Mouse (Mus musculus) midbrain, embryonic 12.5 days (tissue): Measurements from ENCODE around the gene Ebf4. TPM values are rescaled to one million over a fixed set of nuclear protein-coding genes. Genes with fewer than 3 reads are reported as not detected.

ENCODE experiments used
- ATAC-seq: fragments of 200-750 bp; cut with Nextera tagmentation; 2 replicates; pipeline ENCODE4 v1.8.0; 2017; ENCODE audit warnings: low read depth, moderate TSS enrichment, moderate library complexity; ENCODE audit not compliant: low FRiP score
- H3K27ac ChIP-seq: fragments of 300-500 bp; sonication (generic); replicated peaks from 2 replicates; pipeline ENCODE4 v1.5.1; 2016; ENCODE audit warnings: mild to moderate bottlenecking
- H3K27me3 ChIP-seq: fragments of 300-500 bp; sonication (generic); 2 replicates; pipeline ENCODE4 v1.6.1; 2016; ENCODE audit warnings: mild to moderate bottlenecking
- H3K36me3 ChIP-seq: fragments of 300-500 bp; sonication (generic); 2 replicates; pipeline ENCODE4 v1.6.1; 2016
- H3K4me1 ChIP-seq: fragments of 300-500 bp; sonication (generic); 2 replicates; pipeline ENCODE4 v1.6.1; 2016
- H3K4me2 ChIP-seq: fragments of 300-500 bp; sonication (generic); replicated peaks from 2 replicates; pipeline ENCODE4 v1.6.1; 2016; ENCODE audit warnings: mild to moderate bottlenecking, moderate library complexity
- H3K4me3 ChIP-seq: fragments of 300-500 bp; sonication (generic); 2 replicates; pipeline ENCODE4 v1.5.1; 2016; ENCODE audit warnings: mild to moderate bottlenecking
- H3K9ac ChIP-seq: fragments of 300-500 bp; sonication (generic); replicated peaks from 2 replicates; pipeline ENCODE4 v1.6.1; 2016; ENCODE audit warnings: mild to moderate bottlenecking, moderate library complexity
- H3K9me3 ChIP-seq: fragments of 300-500 bp; sonication (generic); 2 replicates; pipeline ENCODE4 v1.6.1; 2016; ENCODE audit warnings: mild to moderate bottlenecking
- WGBS: fragments of 180-500 bp; shearing (Covaris S2); methylation state at CpG from one replicate; pipeline ENCODE4 v1.1.7; 2016; 5-methylcytosine and 5-hydroxymethylcytosine counted together
- polyA plus RNA-seq: library from polyadenylated mRNA; unstranded; fragments of >200 nt; fragmentation: Nextera tagmentation; extraction: Ambion mirVana; gene quantifications from 2 replicates; pipeline ENCODE4 v1.2.1, GENCODE M21; 2016

Gene Ebf4
- 2.1 and 2.7 TPM in 2 replicates for polyA plus RNA-seq

DNA sequence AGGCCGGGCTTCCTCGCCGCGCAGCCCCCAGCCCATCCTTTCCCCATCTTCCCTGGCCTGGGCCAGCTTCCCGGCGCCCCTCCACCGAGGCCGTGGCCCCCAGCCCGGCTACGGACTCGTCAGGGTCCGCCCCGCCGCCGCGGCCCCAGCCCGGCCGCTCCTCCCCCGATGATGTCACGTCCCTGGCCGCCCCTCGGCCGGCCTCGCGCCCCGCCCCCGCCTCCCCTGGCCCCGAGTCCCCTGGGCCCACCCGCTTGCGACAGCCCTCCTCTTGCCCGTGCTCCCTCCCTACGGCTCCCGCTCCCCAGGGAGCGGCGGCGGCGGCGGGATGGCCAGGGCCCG is at the start of gene Ebf4:
Gene Ebf4 (plus strand): TSS at position 234 of the 342 bp plus-strand sequence.
- peak within 1 kb of the TSS; percentile 67 for H3K4me2 ChIP-seq
- H3K9ac ChIP-seq = peak within 1 kb of the TSS; percentile 91
- H3K9me3 ChIP-seq = no peaks in the 10 kb centered on the region
- H3K36me3 ChIP-seq = no peaks in the 10 kb centered on the region
- peak within 1 kb of the TSS; percentile 80 for H3K4me3 ChIP-seq
- H3K27me3 ChIP-seq = peaks cover 40% of the 10 kb centered on the region
- H3K27ac ChIP-seq = peak within 1 kb of the TSS; percentile 77
- WGBS = 2% methylated on average over 23 of the region's 39 CpGs
- ATAC-seq = peak; percentile 81
- H3K4me1 ChIP-seq = peaks cover 40% of the 10 kb centered on the region

GRCm38 (mm10) chr2:130246912-130247311 is 48.1 kb upstream of the Ebf4 start:
- no peak for ATAC-seq
- 54% methylated on average over 9 of the region's 9 CpGs for WGBS
- H3K4me3 ChIP-seq = no peak overlapping the region
- H3K9me3 ChIP-seq = no peaks in the 10 kb centered on the region
- H3K27ac ChIP-seq = no peak overlapping the region
- H3K9ac ChIP-seq = no peak overlapping the region
- H3K36me3 ChIP-seq = no peaks in the 10 kb centered on the region
- no peaks in the 10 kb centered on the region for H3K4me1 ChIP-seq
- H3K27me3 ChIP-seq = no peaks in the 10 kb centered on the region
- no peak overlapping the region for H3K4me2 ChIP-seq

GRCm38 (mm10) chr2:130248226-130248625 is 46.7 kb upstream of the Ebf4 start:
- H3K4me3 ChIP-seq = no peak overlapping the region
- 72% methylated on average over 7 of the region's 7 CpGs for WGBS
- H3K9me3 ChIP-seq = no peaks in the 10 kb centered on the region
- no peaks in the 10 kb centered on the region for H3K4me1 ChIP-seq
- H3K27ac ChIP-seq = no peak overlapping the region
- no peaks in the 10 kb centered on the region for H3K36me3 ChIP-seq
- H3K9ac ChIP-seq = no peak overlapping the region
- ATAC-seq = no peak
- H3K27me3 ChIP-seq = no peaks in the 10 kb centered on the region
- no peak overlapping the region for H3K4me2 ChIP-seq

DNA sequence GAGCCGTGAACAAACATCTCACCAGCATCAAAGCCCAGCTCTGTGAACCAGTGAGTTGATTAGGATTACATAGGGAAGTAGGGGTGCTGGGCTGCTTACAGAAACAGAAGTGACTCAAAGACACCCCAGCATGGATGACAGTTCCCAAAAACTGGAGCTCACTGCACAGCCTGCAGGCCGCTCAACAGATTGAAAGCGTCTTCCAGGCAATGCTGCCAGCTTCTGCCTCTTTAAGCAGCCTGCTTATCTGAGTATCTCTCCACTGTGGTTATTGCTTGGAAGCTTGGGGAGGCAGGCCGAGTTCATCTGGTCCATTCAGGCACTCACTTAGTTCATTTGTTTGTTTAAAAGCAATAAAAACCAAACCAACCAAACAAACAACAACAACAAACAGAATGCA is 38.2 kb upstream of the Ebf4 start:
- H3K4me3 ChIP-seq = no peak overlapping the region
- ATAC-seq = no peak
- no peak overlapping the region for H3K27ac ChIP-seq
- H3K27me3 ChIP-seq = no peaks in the 10 kb centered on the region
- no peaks in the 10 kb centered on the region for H3K9me3 ChIP-seq
- H3K36me3 ChIP-seq = no peaks in the 10 kb centered on the region
- H3K4me2 ChIP-seq = no peak overlapping the region
- WGBS = 74% methylated on average over 4 of the region's 4 CpGs
- no peak overlapping the region for H3K9ac ChIP-seq
- H3K4me1 ChIP-seq = no peaks in the 10 kb centered on the region

DNA sequence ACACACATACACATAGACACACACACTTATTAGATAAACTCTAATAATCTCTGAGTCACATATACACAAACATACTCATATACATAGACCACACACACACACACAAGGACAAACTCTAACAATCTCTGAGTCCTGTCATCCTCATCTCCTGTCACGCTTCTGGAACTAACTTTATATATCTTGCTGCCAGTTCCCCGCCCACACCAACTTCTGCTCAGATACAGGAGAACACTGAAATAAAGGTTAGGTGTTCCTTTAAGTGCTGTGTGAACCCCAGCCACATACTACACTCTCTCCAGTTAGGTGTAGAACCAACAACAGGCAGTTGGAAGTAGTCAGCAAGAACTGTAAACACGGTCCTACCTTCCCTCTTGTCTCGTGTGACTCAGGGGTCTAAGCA is 34.1 kb upstream of the Ebf4 start:
- Histone ChIP-seq H3K9me3 (no peaks in the 10 kb centered on the region), H3K27me3 (no peaks in the 10 kb centered on the region), H3K36me3 (no peaks in the 10 kb centered on the region), H3K4me3 (no peak overlapping the region), H3K4me2 (no peak overlapping the region), H3K27ac (no peak overlapping the region), H3K9ac (no peak overlapping the region), H3K4me1 (no peaks in the 10 kb centered on the region)
- WGBS = 84% methylated on average over 4 of the region's 4 CpGs
- ATAC-seq = no peak

DNA sequence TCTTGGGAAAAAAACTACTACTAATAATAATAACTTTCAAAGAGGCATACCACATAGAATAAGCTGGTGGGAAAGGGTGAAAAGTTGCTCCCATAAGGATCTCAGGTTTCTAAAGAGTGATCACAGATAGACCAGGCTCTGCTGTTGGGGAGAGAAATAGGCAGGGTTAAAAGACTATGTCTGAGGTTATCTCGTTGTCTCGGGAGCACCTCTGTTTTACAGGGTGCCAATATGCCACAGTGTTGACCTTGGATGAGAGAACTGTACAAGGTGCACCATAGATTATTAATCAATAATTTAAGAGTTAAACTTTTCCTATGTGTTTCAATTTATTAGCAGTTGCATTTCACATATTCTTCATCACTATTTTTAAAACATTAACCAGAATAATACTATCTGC is 33.1 kb upstream of the Ebf4 start:
- no peak for ATAC-seq
- no peak overlapping the region for H3K27ac ChIP-seq
- WGBS = 82% methylated on average over 2 of the region's 2 CpGs
- no peaks in the 10 kb centered on the region for H3K9me3 ChIP-seq
- no peaks in the 10 kb centered on the region for H3K36me3 ChIP-seq
- no peak overlapping the region for H3K9ac ChIP-seq
- H3K4me2 ChIP-seq = no peak overlapping the region
- H3K4me3 ChIP-seq = no peak overlapping the region
- no peaks in the 10 kb centered on the region for H3K27me3 ChIP-seq
- no peaks in the 10 kb centered on the region for H3K4me1 ChIP-seq

DNA sequence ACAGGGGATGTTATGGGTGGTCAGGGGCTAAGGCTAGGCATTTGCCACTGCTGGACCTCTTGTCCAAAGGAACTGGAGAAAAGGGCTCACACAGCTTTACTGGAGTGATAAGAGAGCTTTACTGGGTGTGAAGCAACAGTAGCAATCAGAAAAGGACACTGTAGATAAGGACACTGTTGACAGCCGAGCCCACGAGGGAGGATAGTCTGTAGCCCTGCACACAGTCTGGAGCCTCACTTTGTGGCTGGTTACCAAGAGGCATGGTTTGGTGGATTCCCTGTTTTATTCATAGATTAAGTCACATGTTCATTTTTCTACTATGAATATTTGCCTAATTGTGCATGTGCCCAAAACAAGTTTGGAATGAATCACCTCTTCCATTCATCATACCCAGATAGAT is 32.6 kb upstream of the Ebf4 start:
- WGBS = 88% methylated on average over 2 of the region's 2 CpGs
- H3K9me3 ChIP-seq = no peaks in the 10 kb centered on the region
- no peak for ATAC-seq

GRCm38 (mm10) chr2:130265520-130265919 is 29.4 kb upstream of the Ebf4 start:
- Histone ChIP-seq H3K27ac (no peak overlapping the region), H3K9me3 (no peaks in the 10 kb centered on the region), H3K36me3 (no peaks in the 10 kb centered on the region), H3K4me2 (no peak overlapping the region), H3K4me1 (no peaks in the 10 kb centered on the region), H3K27me3 (no peaks in the 10 kb centered on the region), H3K9ac (no peak overlapping the region), H3K4me3 (no peak overlapping the region)
- 100% methylated on average over 1 of the region's 1 CpGs for WGBS
- no peak for ATAC-seq

More for the DNA sequence above, 32.6 kb upstream of the Ebf4 start:
- Histone ChIP-seq H3K4me1 (no peaks in the 10 kb centered on the region), H3K36me3 (no peaks in the 10 kb centered on the region), H3K27ac (no peak overlapping the region), H3K4me3 (no peak overlapping the region), H3K9ac (no peak overlapping the region), H3K27me3 (no peaks in the 10 kb centered on the region), H3K4me2 (no peak overlapping the region)

DNA sequence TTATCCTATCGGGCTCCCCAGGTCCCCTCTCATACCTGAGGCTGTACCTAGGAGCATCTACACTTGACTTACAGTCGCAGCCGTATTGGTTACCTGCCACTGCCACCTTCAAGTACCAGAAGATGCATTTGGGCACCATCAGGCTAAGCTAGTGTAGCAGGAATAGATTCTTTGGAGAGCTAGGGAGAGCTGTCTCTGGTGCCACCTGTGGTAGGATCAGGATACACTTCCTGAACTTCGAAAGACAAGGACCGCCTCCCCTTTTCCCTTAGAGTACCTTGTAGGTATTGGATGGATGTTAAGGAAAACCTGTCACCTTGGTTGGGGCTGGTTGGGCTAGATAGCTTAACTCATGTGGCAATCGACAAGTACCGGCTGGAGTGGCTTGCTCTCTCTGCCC is 26.9 kb upstream of the Ebf4 start:
- H3K36me3 ChIP-seq = no peaks in the 10 kb centered on the region
- H3K9me3 ChIP-seq = no peaks in the 10 kb centered on the region
- no peak overlapping the region for H3K4me2 ChIP-seq
- H3K27ac ChIP-seq = no peak overlapping the region
- WGBS = 67% methylated on average over 7 of the region's 7 CpGs
- no peak overlapping the region for H3K9ac ChIP-seq
- no peak overlapping the region for H3K4me3 ChIP-seq
- H3K27me3 ChIP-seq = no peaks in the 10 kb centered on the region
- H3K4me1 ChIP-seq = 0 out of 2 replicates have a peak, but pooled peaks cover under 1% of the 10 kb centered on the region
- no peak for ATAC-seq

GRCm38 (mm10) chr2:130273732-130274131 is 21.2 kb upstream of the Ebf4 start:
- WGBS = 3% methylated on average over 14 of the region's 14 CpGs
- no peaks in the 10 kb centered on the region for H3K9me3 ChIP-seq

DNA sequence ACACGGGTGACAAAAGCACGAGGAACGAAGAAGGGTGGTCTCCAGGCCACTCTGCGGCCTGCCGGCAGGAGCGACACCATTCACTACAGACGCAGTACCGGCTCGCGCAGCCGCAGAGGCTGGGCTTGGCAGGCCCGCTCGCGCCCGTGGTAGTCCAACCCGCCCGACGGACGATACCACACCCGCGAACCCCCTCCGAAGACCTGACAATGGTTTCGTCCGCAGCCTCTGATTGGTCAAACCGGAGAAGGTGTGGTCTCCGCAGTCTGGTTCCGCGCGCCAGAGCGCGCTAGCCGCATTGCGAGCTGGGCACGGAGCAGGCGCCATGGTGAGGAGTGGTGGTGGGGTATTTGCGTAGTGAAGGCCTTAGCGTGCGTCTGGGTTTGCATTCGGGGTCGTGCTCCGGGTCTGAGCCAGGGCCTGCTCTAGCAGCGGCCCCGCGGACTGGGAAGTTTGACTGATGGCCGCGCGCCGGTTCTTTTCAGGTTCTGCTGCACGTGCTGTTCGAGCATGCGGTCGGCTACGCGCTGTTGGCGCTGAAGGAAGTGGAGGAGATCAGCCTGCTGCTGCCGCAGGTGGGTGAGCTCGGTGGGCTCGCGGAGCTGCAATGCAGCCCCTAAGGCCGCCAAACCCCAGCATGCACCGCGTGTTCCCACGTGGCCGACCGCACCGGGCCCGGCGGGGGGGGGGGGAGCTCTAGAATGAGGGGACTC is 20.7 kb upstream of the Ebf4 start, which contains the start of gene Nop56:
Gene Nop56 (plus strand): TSS at position 282 of the 713 bp plus-strand sequence.
- Histone ChIP-seq H3K9ac (peak within 1 kb of the TSS; percentile 84), H3K4me2 (peak within 1 kb of the TSS; percentile 91), H3K36me3 (peaks cover 38% of the 10 kb centered on the region), H3K27ac (peak within 1 kb of the TSS; percentile 88), H3K4me1 (peaks cover 29% of the 10 kb centered on the region), H3K4me3 (peak within 1 kb of the TSS; percentile 80), H3K9me3 (no peaks in the 10 kb centered on the region), H3K27me3 (no peaks in the 10 kb centered on the region)
- WGBS = under 1% methylated on average over 68 of the region's 68 CpGs
- peak; percentile 99 for ATAC-seq

More at GRCm38 (mm10) chr2:130273732-130274131, 21.2 kb upstream of the Ebf4 start:
- Histone ChIP-seq H3K27me3 (no peaks in the 10 kb centered on the region), H3K4me2 (peak overlapping the region; percentile 91), H3K4me3 (peak overlapping the region; percentile 80), H3K4me1 (peaks cover 29% of the 10 kb centered on the region), H3K27ac (peak overlapping the region; percentile 88), H3K9ac (peak overlapping the region; percentile 82), H3K36me3 (peaks cover 35% of the 10 kb centered on the region)
- ATAC-seq = no peak; the same call in 1 of the 2 replicates

- H3K4me1 ChIP-seq = peaks cover 29% of the 10 kb centered on the region
- peak overlapping the region; percentile 88 for H3K27ac ChIP-seq
- peak overlapping the region; percentile 91 for H3K4me2 ChIP-seq
- peak overlapping the region; percentile 84 for H3K9ac ChIP-seq
- H3K36me3 ChIP-seq = peaks cover 43% of the 10 kb centered on the region
- H3K27me3 ChIP-seq = no peaks in the 10 kb centered on the region
- 3% methylated on average over 10 of the region's 10 CpGs for WGBS
- no peak for ATAC-seq
- no peaks in the 10 kb centered on the region for H3K9me3 ChIP-seq
- peak overlapping the region; percentile 80 for H3K4me3 ChIP-seq
Observed at GRCm38 (mm10) chr2:130274862-130275261, 20.1 kb upstream of the Ebf4 start.
